Mouse (Mus musculus): ENCODE data around the gene Cd109.

DNA sequence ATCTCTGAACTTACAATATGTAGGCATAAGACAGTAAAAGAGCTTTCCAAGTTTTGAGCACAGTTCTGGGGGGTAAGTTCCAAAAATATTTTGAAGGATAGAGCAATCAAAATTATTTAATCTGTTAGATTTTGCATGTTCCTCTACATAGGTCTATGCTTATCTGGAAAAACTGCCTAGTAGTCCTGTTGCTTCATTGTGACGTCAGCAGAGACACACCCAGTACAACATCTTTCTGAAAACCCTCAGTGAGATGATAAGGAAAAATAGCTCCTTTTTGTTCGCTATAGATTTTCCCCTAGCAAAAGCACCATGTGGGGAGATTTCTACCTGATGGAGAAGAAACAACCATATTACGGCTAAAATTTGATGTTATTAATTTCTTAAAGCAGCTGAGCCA is 20.1 kb upstream of the Cd109 start:
- TF ChIP-seq POLR2A (IDR thresholded peaks at IDR 0.05; ENCODE audit: borderline replicate concordance, low read depth, low read length) (no peak), CTCF (IDR thresholded peaks at IDR 0.05; ENCODE audit: low read depth, low read length) (no peak)
